Mouse (Mus musculus) embryonic facial prominence, embryonic 11.5 days (tissue): ENCODE results near the gene Clstn1. TPM values are rescaled to one million over a fixed set of nuclear protein-coding genes. Genes with fewer than 3 reads are reported as not detected.

Source experiments
- ATAC-seq: fragments of 200-750 bp; cut with Nextera tagmentation; replicated peaks from 2 replicates; pipeline ENCODE4 v1.8.0; 2017; ENCODE audit warnings: low read depth; ENCODE audit not compliant: insufficient number of reproducible peaks, low FRiP score, low TSS enrichment
- DNase-seq: peaks from one replicate; pipeline ENCODE4 v3.0.0-alpha.2; 2015; ENCODE audit warnings: low spot score
- H3K27ac ChIP-seq: fragments of 300-500 bp; sonication (generic); replicated peaks from 2 replicates; pipeline ENCODE4 v1.5.1; 2014; ENCODE audit warnings: mild to moderate bottlenecking, low read depth, low read length, control low read depth
- H3K27me3 ChIP-seq: fragments of 300-500 bp; sonication (generic); 2 replicates; pipeline ENCODE4 v1.6.1; 2014; ENCODE audit warnings: mild to moderate bottlenecking, low read length, moderate library complexity, mixed read lengths; ENCODE audit not compliant: control insufficient read depth, insufficient read depth
- H3K36me3 ChIP-seq: fragments of 300-500 bp; sonication (generic); replicated peaks from 2 replicates; pipeline ENCODE4 v1.6.1; 2014; ENCODE audit warnings: low read depth, mild to moderate bottlenecking, low read length, moderate library complexity, mixed read lengths; ENCODE audit not compliant: control insufficient read depth, insufficient read depth
- H3K4me1 ChIP-seq: fragments of 300-500 bp; sonication (generic); 2 replicates; pipeline ENCODE4 v1.6.1; 2014; ENCODE audit warnings: low read length, mixed read lengths; ENCODE audit not compliant: control insufficient read depth, insufficient read depth
- H3K4me2 ChIP-seq: fragments of 300-500 bp; sonication (generic); 2 replicates; pipeline ENCODE4 v1.6.1; 2014; ENCODE audit warnings: low read depth, mild to moderate bottlenecking, control low read depth, low read length, moderate library complexity
- H3K4me3 ChIP-seq: fragments of 300-500 bp; sonication (generic); 2 replicates; pipeline ENCODE4 v1.5.1; 2014; ENCODE audit warnings: low read depth, low read length, control low read depth
- H3K9ac ChIP-seq: fragments of 300-500 bp; sonication (generic); replicated peaks from 2 replicates; pipeline ENCODE4 v1.6.1; 2014; ENCODE audit warnings: mild to moderate bottlenecking, control low read depth, low read length
- H3K9me3 ChIP-seq: fragments of 300-500 bp; sonication (generic); replicated peaks from 2 replicates; pipeline ENCODE4 v1.6.1; 2016; ENCODE audit warnings: mild to moderate bottlenecking, low read length, inconsistent platforms, mixed read lengths; ENCODE audit not compliant: control insufficient read depth
- WGBS: fragments of 180-500 bp; shearing (Covaris S2); extraction: QIAGEN DNeasy Blood & Tissue Kit; methylation state at CpG from one replicate; pipeline ENCODE4 v1.1.7; 2014; 5-methylcytosine and 5-hydroxymethylcytosine counted together
- microRNA-seq: library from miRNA; unstranded; fragments of <30 nt; microRNA quantifications from one replicate; pipeline ENCODE4, GENCODE M21; 2016; ENCODE audit warnings: borderline number of aligned reads
- polyA plus RNA-seq: library from polyadenylated mRNA; unstranded; fragments of >200 nt; fragmentation: Nextera tagmentation; extraction: Ambion mirVana; gene quantifications from 2 replicates; pipeline ENCODE4 v1.2.1, GENCODE M21; 2014

Clstn1 gene
- polyA plus RNA-seq, 1 experiment from 2014 or later: 27.3 TPM

DNA sequence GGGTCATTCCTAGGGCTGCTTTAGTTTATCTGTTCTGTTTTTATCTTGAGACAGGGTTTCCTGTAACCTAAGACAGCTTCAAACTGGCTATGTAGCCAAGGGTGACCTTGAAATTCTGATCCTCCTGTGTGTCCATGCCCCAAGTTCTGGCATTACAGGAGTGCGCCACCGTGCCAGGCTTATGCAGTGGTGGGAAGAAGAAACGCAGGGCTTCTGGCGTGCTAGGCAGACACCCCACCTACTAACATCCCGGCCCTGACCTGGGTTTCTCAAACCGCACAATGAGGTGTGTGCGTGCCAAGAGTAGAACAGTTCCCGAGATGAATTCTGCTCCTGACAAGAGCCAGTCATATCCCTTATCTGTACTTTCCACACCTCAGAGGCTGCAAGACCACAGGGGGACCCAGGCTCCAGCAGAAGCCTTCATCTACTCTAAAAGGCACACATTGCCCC lies 104.6 kb downstream of the Clstn1 start:
- ATAC-seq (no peak), DNase-seq (no peak)
- Histone ChIP-seq H3K9ac (no peak overlapping the region), H3K4me2 (no peak overlapping the region), H3K27me3 (no peaks in the 10 kb centered on the region), H3K4me1 (no peaks in the 10 kb centered on the region), H3K27ac (no peak overlapping the region), H3K4me3 (no peak overlapping the region), H3K9me3 (no peaks in the 10 kb centered on the region), H3K36me3 (no peaks in the 10 kb centered on the region)
- WGBS: 88% methylated on average over 8 of the region's 8 CpGs

DNA sequence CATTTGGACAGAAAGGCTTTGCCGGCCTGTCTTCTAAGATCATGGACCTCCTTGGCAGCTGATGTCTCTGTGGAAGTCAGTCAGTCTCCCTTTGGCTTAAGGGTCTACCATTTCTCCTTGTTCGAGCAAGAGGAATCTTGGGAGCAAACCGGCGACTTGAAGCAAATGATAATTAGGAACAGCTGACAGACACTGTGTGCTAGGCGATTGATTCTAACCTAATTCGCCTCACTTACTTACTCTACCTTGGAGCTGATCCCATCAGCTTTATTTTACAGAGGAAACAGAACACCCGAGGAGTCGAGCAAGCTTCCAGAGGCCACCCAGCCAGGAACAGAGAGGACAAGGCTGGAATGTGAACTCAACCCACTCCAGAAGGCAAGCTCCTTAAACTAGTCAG lies 105.1 kb downstream of the Clstn1 start:
- H3K9ac ChIP-seq: no peak overlapping the region
- no peak overlapping the region for H3K4me3 ChIP-seq
- no peak overlapping the region for H3K4me2 ChIP-seq
- H3K36me3 ChIP-seq: no peaks in the 10 kb centered on the region
- no peaks in the 10 kb centered on the region for H3K27me3 ChIP-seq
- ATAC-seq (no peak), DNase-seq (peak; percentile 57)
- no peaks in the 10 kb centered on the region for H3K9me3 ChIP-seq
- H3K27ac ChIP-seq: no peak overlapping the region
- 37% methylated on average over 8 of the region's 8 CpGs for WGBS
- no peaks in the 10 kb centered on the region for H3K4me1 ChIP-seq

DNA sequence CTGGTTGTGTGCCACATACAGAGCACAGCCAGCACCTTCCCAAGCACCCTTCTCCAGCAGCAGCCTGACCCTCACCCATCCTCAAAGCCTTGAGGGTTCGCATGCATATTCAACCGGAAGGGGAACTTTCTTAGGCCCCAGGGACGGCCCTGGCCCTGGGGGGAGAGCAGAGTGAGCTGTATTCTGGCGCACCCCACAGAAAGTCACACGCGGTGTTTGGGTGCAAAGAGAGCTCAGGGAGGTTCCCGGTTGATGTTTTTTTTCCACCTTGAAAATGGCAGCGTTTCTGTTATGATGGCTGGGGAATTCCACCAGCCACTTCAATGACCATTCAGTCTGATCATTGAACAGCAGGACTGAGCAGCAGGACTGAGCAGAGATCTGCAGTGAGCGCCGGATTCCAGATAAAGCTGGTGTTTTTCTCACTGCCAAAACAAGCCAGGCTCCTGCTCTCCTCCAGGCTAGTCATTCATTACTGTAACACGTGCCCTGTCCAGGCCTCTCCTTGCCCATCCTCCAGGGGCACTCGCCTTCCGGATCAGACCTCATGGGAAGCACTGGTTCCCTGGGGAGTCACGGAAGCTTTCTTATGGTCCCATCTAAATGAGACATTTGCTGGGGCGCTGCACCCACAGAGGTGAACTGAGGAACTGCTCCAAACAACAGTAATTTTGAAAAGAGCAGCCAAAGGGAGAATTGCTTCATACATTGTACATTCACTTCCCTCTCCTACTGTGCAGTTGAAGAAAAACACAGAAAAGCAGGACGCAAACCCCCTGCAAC lies 110.1 kb downstream of the Clstn1 start:
- peak; percentile 18 for DNase-seq
- WGBS: 35% methylated on average over 16 of the region's 16 CpGs
- no peaks in the 10 kb centered on the region for H3K9me3 ChIP-seq
- H3K27ac ChIP-seq: no peak overlapping the region
- no peaks in the 10 kb centered on the region for H3K36me3 ChIP-seq
- peaks cover 12% of the 10 kb centered on the region for H3K27me3 ChIP-seq
- no peaks in the 10 kb centered on the region for H3K4me1 ChIP-seq
- no peak overlapping the region for H3K4me2 ChIP-seq
- H3K4me3 ChIP-seq: no peak overlapping the region
- no peak overlapping the region for H3K9ac ChIP-seq
- ATAC-seq: no peak

DNA sequence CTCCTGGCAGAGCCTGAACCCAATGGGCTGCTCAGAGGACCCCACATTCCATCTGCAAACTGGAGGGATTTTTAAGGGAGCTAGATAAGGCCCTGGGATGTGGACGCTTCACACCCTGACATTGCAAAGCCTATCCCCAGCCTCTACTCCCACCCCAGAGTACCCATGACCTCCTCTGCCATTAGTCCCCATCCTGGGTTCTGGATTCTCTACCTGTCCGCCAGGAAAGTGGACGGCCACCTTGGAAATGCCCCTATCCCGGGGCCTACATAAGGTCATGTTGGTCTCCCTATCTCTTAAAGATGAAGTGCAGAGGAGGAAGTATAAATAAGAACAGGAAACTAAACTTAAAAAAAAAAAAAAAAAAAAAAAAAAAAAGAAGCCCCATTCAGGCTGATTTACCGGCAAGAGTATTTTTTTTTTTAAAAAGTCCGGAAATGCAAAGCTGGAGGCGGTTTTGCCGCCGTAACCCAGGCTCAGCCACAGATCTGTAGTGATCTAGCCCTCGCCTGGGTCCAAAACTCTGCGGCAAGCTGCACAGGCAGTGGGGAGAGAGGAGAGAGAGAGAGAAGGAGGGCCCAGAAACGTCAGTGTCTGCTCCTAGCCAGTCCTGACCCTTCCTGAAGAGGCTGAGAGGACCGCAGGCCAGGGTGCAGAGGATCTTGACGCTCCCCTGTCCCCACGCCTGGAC lies 111.4 kb downstream of the Clstn1 start:
- DNase-seq (peak; percentile 11), ATAC-seq (no peak; the same call in 1 of the 2 replicates)
- H3K4me3 ChIP-seq: peak overlapping the region; percentile 40
- H3K27me3 ChIP-seq: peaks cover 12% of the 10 kb centered on the region
- 15% methylated on average over 15 of the region's 15 CpGs for WGBS
- peak overlapping the region; percentile 87 for H3K4me2 ChIP-seq
- H3K36me3 ChIP-seq: no peaks in the 10 kb centered on the region
- no peak overlapping the region for H3K27ac ChIP-seq
- no peak overlapping the region; the same call in 1 of the 2 replicates for H3K9ac ChIP-seq
- no peaks in the 10 kb centered on the region for H3K4me1 ChIP-seq
- no peaks in the 10 kb centered on the region for H3K9me3 ChIP-seq

DNA sequence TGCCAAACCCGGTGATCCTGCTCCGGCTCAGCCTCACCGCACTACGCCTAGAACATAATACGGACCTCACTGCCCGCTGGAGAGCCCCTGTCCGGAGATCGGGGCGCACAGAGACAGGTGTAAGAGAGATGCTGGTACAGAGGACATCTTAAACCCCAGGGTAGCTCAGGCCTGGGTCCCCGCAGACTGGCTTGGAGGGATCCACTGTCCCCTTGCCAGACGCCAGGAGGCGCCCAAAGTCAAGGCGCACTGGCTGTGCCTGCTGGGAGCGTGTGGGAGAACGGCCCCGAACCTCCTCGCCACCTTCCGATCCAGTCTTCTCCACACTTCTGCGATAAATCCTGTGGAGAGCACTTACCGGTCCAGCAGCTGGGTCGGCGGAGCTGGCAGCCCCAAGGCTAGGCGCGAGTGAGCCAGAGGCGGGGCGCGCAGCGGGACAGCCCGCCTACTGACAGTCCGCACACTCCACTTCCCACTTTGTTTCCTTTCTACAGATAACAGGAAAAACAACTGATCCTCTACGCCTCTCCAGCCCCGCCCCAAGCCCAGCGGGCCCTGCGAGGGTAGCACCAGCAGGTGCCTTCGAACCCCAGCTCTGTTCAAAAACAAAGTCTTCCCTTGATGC lies 112.0 kb downstream of the Clstn1 start:
- Histone ChIP-seq H3K36me3 (no peaks in the 10 kb centered on the region), H3K27me3 (peaks cover 12% of the 10 kb centered on the region), H3K9me3 (no peaks in the 10 kb centered on the region), H3K4me3 (peak overlapping the region; percentile 40), H3K4me2 (peak overlapping the region; percentile 87), H3K4me1 (no peaks in the 10 kb centered on the region), H3K9ac (peak overlapping the region; percentile 64), H3K27ac (no peak overlapping the region)
- ATAC-seq: peak; percentile 59
- WGBS: under 1% methylated on average over 35 of the region's 35 CpGs
- DNase-seq: peak; percentile 78

Small RNAs within 50 kb of the gene (microRNA-seq; reads per million reads assigned to microRNA genes)
- gene Mir5616 (not detected), gene Mir7023 (not detected)

Other genes starting within 250 kb of the Clstn1 start
- gene Ube4b, start 159.7 kb upstream of the Clstn1 start, polyA plus RNA-seq: 54.2 and 54.5 TPM in 2 replicates
- not detected in 2 replicates for gene Rbp7, start 131.5 kb upstream of the Clstn1 start, polyA plus RNA-seq
- gene Tmem274, start 109.1 kb upstream of the Clstn1 start, polyA plus RNA-seq: not detected in 2 replicates
- gene Nmnat1, start 101.3 kb upstream of the Clstn1 start, polyA plus RNA-seq: 12.2 and 12.3 TPM in 2 replicates
- 58.5 and 61.2 TPM in 2 replicates for gene Lzic, start 101.2 kb upstream of the Clstn1 start, polyA plus RNA-seq
- gene Ctnnbip1, start 68.2 kb upstream of the Clstn1 start, polyA plus RNA-seq: 68.8 and 70.4 TPM in 2 replicates
- 4.2 and 4.5 TPM in 2 replicates for gene Pik3cd, start 116.1 kb downstream of the Clstn1 start, polyA plus RNA-seq
- 17.5 and 19.8 TPM in 2 replicates for gene Tmem201, start 151.6 kb downstream of the Clstn1 start, polyA plus RNA-seq
- gene Slc25a33, start 187.8 kb downstream of the Clstn1 start, polyA plus RNA-seq: 18.4 and 20.1 TPM in 2 replicates